In genomic region chr9:14901757-14902156, GRCm38 (mm10) we compare ENCODE assay signal across 19 mouse cellular contexts. TPM values are rescaled to one million over a fixed set of nuclear protein-coding genes. Genes with fewer than 3 reads are reported as not detected.
"Had no signal": no experiment of that assay in that cellular context is flagged by ENCODE, and none has a peak within 500 bp of the region (broad histone marks: within the 10 kb centered on the region; RNA-seq: fewer than 3 reads in every experiment).

No protein-coding gene starts in this region.

- H3K9ac ChIP-seq: limb, embryonic 13.5 days; liver, embryonic 15.5 days; lung, embryonic 15.5 days; midbrain, embryonic 12.5 days; neural tube, embryonic 13.5 days had no signal

- H3K4me2 ChIP-seq: limb, embryonic 13.5 days; liver, embryonic 15.5 days; lung, embryonic 15.5 days; midbrain, embryonic 12.5 days; neural tube, embryonic 13.5 days had no signal

- H3K4me3 ChIP-seq: limb, embryonic 13.5 days; liver, embryonic 15.5 days; lung, embryonic 15.5 days; megakaryocyte, embryonic 14.5 days; midbrain, embryonic 12.5 days; neural tube, embryonic 13.5 days had no signal

- H3K4me1 ChIP-seq: liver, embryonic 15.5 days had no signal

- H3K36me3 ChIP-seq: limb, embryonic 13.5 days; liver, embryonic 15.5 days; lung, embryonic 15.5 days; midbrain, embryonic 12.5 days; neural tube, embryonic 13.5 days had no signal

- H3K9me3 ChIP-seq: limb, embryonic 13.5 days; liver, embryonic 15.5 days; lung, embryonic 15.5 days; megakaryocyte, embryonic 14.5 days; midbrain, embryonic 12.5 days; neural tube, embryonic 13.5 days had no signal

- H3K27ac ChIP-seq: limb, embryonic 13.5 days; liver, embryonic 15.5 days; lung, embryonic 15.5 days; macrophage; midbrain, embryonic 12.5 days; neural tube, embryonic 13.5 days had no signal

- H3K27me3 ChIP-seq: liver, embryonic 15.5 days; lung, embryonic 15.5 days; midbrain, embryonic 12.5 days; neural tube, embryonic 13.5 days had no signal

- DNase-seq: kidney, adult 9 months; kidney, postnatal 10 days; kidney, postnatal 4 days; left cerebral cortex, postnatal 4 days; lung, postnatal 14 days; right cerebral cortex, postnatal 14 days had no signal

- ATAC-seq: midbrain, embryonic 16.5 days had no signal

RNA-seq across cellular contexts. Expression of gene Izumo1r, which starts 2.0 kb away (rescaled TPM):
- total RNA-seq: layer of hippocampus, adult 8-10 months; layer of hippocampus, postnatal 14 days; left cerebral cortex, adult 18-20 months; left cerebral cortex, postnatal 10 days; left cerebral cortex, postnatal 4 days; liver, adult 2 months had no signal
- polyA plus RNA-seq: liver, embryonic 15.5 days; macrophage; midbrain, embryonic 12.5 days; midbrain, embryonic 16.5 days; neural tube, embryonic 13.5 days had no signal

RNA-seq across cellular contexts. Expression of gene Gpr83, which starts 41.7 kb away (rescaled TPM):
- total RNA-seq: liver, adult 2 months had no signal
- polyA plus RNA-seq: liver, adult 2 months had no signal
